Mouse (Mus musculus): ENCODE measurements around the gene 3110040M04Rik.
"Not testable (repeated sequence)": the region's sequence is repeated elsewhere in the genome, so short reads cannot be mapped to it uniquely, and the experiment has no call there.

- not testable (repeated sequence) for TF ChIP-seq SIN3A (IDR thresholded peaks at IDR 0.05; ENCODE audit: low read length); CTCF (IDR thresholded peaks at IDR 0.05 in 2 of 3, conservative IDR thresholded peaks at IDR 0.05 in 1 of 3; ENCODE audit: control insufficient read depth in 1 of 3, insufficient read depth in 1 of 3, low read depth in 2 of 3, low read length in 3 of 3, poor library complexity in 1 of 3, severe bottlenecking in 1 of 3); SMC3 (IDR thresholded peaks at IDR 0.05; ENCODE audit: low read depth, low read length); UBTF (IDR thresholded peaks at IDR 0.05; ENCODE audit: borderline replicate concordance, insufficient read depth, low read depth, low read length); BHLHE40 (IDR thresholded peaks at IDR 0.05; ENCODE audit: borderline replicate concordance, low read depth, low read length); MAX (IDR thresholded peaks at IDR 0.05; ENCODE audit: low read length); MYC (IDR thresholded peaks at IDR 0.05; ENCODE audit: low read depth, low read length)
Measured at GRCm38 (mm10) chr1:151211666-151212065, 7.7 kb downstream of the 3110040M04Rik start.

Data from MEL (cell line).